Mouse (Mus musculus) neural tube, embryonic 14.5 days (tissue): ENCODE measurements around the gene Fam114a1. TPM values are rescaled to one million over a fixed set of nuclear protein-coding genes. Genes with fewer than 3 reads are reported as not detected.

ENCODE experiments used
- ATAC-seq: fragments of 200-750 bp; cut with Nextera tagmentation; 2 replicates; pipeline ENCODE4 v1.8.0; 2017; ENCODE audit warnings: low read depth, mild to moderate bottlenecking, moderate TSS enrichment, moderate library complexity
- H3K27ac ChIP-seq: fragments of 300-500 bp; sonication (generic); 2 replicates; pipeline ENCODE4 v1.5.1; 2014; ENCODE audit warnings: low read depth, mild to moderate bottlenecking, control low read depth, low read length, moderate library complexity, mixed read lengths
- H3K27me3 ChIP-seq: fragments of 300-500 bp; sonication (generic); 2 replicates; pipeline ENCODE4 v1.6.1; 2014; ENCODE audit warnings: low read length; ENCODE audit not compliant: control insufficient read depth, insufficient read depth
- H3K36me3 ChIP-seq: fragments of 300-500 bp; sonication (generic); 2 replicates; pipeline ENCODE4 v1.6.1; 2014; ENCODE audit warnings: low read length, mixed read lengths; ENCODE audit not compliant: control insufficient read depth, insufficient read depth
- H3K4me1 ChIP-seq: fragments of 300-500 bp; sonication (generic); 2 replicates; pipeline ENCODE4 v1.6.1; 2014; ENCODE audit warnings: low read length; ENCODE audit not compliant: control insufficient read depth, insufficient read depth
- H3K4me2 ChIP-seq: fragments of 300-500 bp; sonication (generic); 2 replicates; pipeline ENCODE4 v1.6.1; 2014; ENCODE audit warnings: mild to moderate bottlenecking, low read depth, low read length, control low read depth
- H3K4me3 ChIP-seq: fragments of 300-500 bp; sonication (generic); 2 replicates; pipeline ENCODE4 v1.5.1; 2014; ENCODE audit warnings: low read depth, low read length, control low read depth, mixed read lengths
- H3K9ac ChIP-seq: fragments of 300-500 bp; sonication (generic); replicated peaks from 2 replicates; pipeline ENCODE4 v1.6.1; 2014; ENCODE audit warnings: low read depth, mild to moderate bottlenecking, control low read depth, low read length, mixed read lengths
- H3K9me3 ChIP-seq: fragments of 300-500 bp; sonication (generic); 2 replicates; pipeline ENCODE4 v1.6.1; 2016; ENCODE audit warnings: low read length; ENCODE audit not compliant: control insufficient read depth
- WGBS: fragments of 180-500 bp; shearing (Covaris S2); extraction: QIAGEN DNeasy Blood & Tissue Kit; methylation state at CpG from one replicate; pipeline ENCODE4 v1.1.7; 2014; 5-methylcytosine and 5-hydroxymethylcytosine counted together
- microRNA counts: library from miRNA; unstranded; fragments of <30 nt; microRNA quantifications from one replicate; lab custom pipeline; 2016
- microRNA-seq: library from miRNA; unstranded; fragments of <30 nt; microRNA quantifications from one replicate; pipeline ENCODE4, GENCODE M21; 2016
- polyA plus RNA-seq: library from polyadenylated mRNA; unstranded; fragments of >200 nt; fragmentation: Nextera tagmentation; extraction: Ambion mirVana; gene quantifications from 2 replicates; pipeline ENCODE4 v1.2.1, GENCODE M21; 2014

Fam114a1 gene
- polyA plus RNA-seq, 1 experiment from 2014 or later: 3.4 TPM

GRCm38 (mm10) chr5:65078081-65078480 is 108.2 kb downstream of the Fam114a1 start:
- no peak overlapping the region for H3K4me2 ChIP-seq
- 98% methylated on average over 4 of the region's 4 CpGs for WGBS
- H3K27ac ChIP-seq: no peak overlapping the region
- H3K9me3 ChIP-seq: no peaks in the 10 kb centered on the region
- H3K9ac ChIP-seq: no peak overlapping the region
- no peaks in the 10 kb centered on the region for H3K27me3 ChIP-seq
- no peaks in the 10 kb centered on the region for H3K36me3 ChIP-seq
- ATAC-seq: no peak
- H3K4me3 ChIP-seq: no peak overlapping the region
- no peaks in the 10 kb centered on the region for H3K4me1 ChIP-seq

- Histone ChIP-seq H3K27ac (no peak overlapping the region), H3K4me2 (no peak overlapping the region), H3K4me1 (no peaks in the 10 kb centered on the region), H3K27me3 (no peaks in the 10 kb centered on the region), H3K9me3 (no peaks in the 10 kb centered on the region), H3K4me3 (no peak overlapping the region), H3K36me3 (no peaks in the 10 kb centered on the region), H3K9ac (no peak overlapping the region)
- ATAC-seq: no peak
- WGBS: 77% methylated on average over 9 of the region's 9 CpGs
Measured at GRCm38 (mm10) chr5:65079881-65080280, 110.0 kb downstream of the Fam114a1 start.

DNA sequence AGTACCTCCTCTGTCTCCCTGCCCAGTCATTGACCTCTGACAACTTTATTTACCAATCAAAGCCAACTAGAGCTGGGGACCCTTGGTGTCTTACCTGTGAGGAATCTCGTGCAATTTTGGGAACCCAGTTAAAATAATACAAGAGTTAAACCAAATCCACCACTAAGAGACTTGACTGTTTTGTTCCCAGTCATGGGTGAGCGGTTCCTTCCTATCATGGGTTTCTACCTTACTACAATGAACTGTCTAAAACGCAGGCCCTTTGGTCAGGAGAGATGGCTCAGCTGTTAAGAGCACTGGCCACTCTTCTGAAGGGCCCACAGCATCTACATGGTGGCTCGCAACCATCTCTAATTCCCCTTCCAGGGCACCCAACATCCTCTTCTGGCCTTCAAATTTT is 112.0 kb downstream of the Fam114a1 start:
- Histone ChIP-seq H3K4me2 (no peak overlapping the region), H3K4me3 (no peak overlapping the region), H3K27ac (no peak overlapping the region), H3K36me3 (no peaks in the 10 kb centered on the region), H3K4me1 (no peaks in the 10 kb centered on the region), H3K27me3 (no peaks in the 10 kb centered on the region), H3K9ac (no peak overlapping the region), H3K9me3 (no peaks in the 10 kb centered on the region)
- 90% methylated on average over 4 of the region's 4 CpGs for WGBS
- no peak for ATAC-seq

- Histone ChIP-seq H3K9me3 (no peaks in the 10 kb centered on the region), H3K4me2 (no peak overlapping the region), H3K9ac (no peak overlapping the region), H3K4me1 (no peaks in the 10 kb centered on the region), H3K36me3 (no peaks in the 10 kb centered on the region), H3K4me3 (no peak overlapping the region), H3K27ac (no peak overlapping the region), H3K27me3 (no peaks in the 10 kb centered on the region)
- ATAC-seq: no peak
- WGBS: 84% methylated on average over 6 of the region's 6 CpGs
Measured at GRCm38 (mm10) chr5:65086522-65086921, 116.7 kb downstream of the Fam114a1 start.

- 83% methylated on average over 3 of the region's 3 CpGs for WGBS
- Histone ChIP-seq H3K4me1 (no peaks in the 10 kb centered on the region), H3K9ac (no peak overlapping the region), H3K27ac (no peak overlapping the region), H3K4me3 (no peak overlapping the region), H3K36me3 (no peaks in the 10 kb centered on the region), H3K27me3 (no peaks in the 10 kb centered on the region), H3K4me2 (no peak overlapping the region), H3K9me3 (no peaks in the 10 kb centered on the region)
- no peak for ATAC-seq
Measured at GRCm38 (mm10) chr5:65089707-65090106, 119.8 kb downstream of the Fam114a1 start.

DNA sequence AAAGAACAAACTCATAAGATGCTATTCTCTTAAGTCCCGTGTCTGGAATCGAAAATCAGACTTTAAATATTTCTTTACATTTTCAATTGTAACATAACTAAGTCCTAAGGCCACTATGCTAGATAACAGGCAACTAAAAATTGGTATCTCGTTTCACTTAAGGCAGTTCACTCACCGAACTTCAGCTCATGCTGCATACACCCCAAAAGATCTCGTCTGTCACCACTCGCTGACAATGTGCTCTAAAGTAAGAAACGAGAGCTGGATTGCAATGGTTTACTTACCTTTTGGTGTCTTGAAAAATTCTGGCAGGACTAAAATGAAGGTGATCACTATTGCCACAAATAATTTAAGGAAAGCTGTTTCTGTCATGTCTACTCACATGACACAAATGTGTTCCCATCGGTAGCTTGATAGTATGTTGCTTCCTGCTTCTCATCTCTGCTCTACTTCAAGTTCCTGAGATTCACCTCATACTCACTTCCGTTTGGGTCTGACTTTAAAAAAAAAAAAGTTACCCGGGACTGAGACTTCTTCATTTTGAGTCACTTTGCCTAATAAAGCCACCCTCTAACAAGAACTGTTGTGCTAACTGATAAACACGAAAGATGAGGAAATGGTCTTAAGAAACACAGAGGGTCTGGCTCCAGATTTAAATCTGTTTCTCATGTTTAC is 121.5 kb downstream of the Fam114a1 start:
- no peak for ATAC-seq
- WGBS: 78% methylated on average over 11 of the region's 11 CpGs
- Histone ChIP-seq H3K9me3 (no peaks in the 10 kb centered on the region), H3K4me3 (no peak overlapping the region), H3K27me3 (no peaks in the 10 kb centered on the region), H3K36me3 (no peaks in the 10 kb centered on the region), H3K27ac (no peak overlapping the region), H3K4me2 (no peak overlapping the region), H3K9ac (no peak overlapping the region), H3K4me1 (no peaks in the 10 kb centered on the region)

MicroRNA genes within 50 kb of the gene (microRNA counts, 519-probe panel; counts per million panel counts)
- microRNA mmu-miR-574-3p (lab: Ali Mortazavi, UCI) (not detected), microRNA mmu-miR-574-5p (lab: Ali Mortazavi, UCI) (not detected)

Small RNA genes within 50 kb of the gene (microRNA-seq; reads per million reads assigned to microRNA genes)
- gene Mir574: 38.4 reads per million, percentile 31 among the genes with 10 or more reads in this experiment

Other genes with a start within 250 kb of the Fam114a1 start
- 15.8 and 20.1 TPM in 2 replicates for gene Klf3, start 166.7 kb upstream of the Fam114a1 start, polyA plus RNA-seq
- gene Tlr1, start 36.5 kb upstream of the Fam114a1 start, polyA plus RNA-seq: 0.11 and 0.61 TPM in 2 replicates
- gene Tlr6, start 10.0 kb upstream of the Fam114a1 start, polyA plus RNA-seq: 0.20 and 0.39 TPM in 2 replicates
- not detected in 2 replicates for gene Tmem156, start 122.1 kb downstream of the Fam114a1 start, polyA plus RNA-seq
- gene Klhl5, start 137.5 kb downstream of the Fam114a1 start, polyA plus RNA-seq: 56.9 and 68.1 TPM in 2 replicates
- gene Wdr19, start 229.6 kb downstream of the Fam114a1 start, polyA plus RNA-seq: 15.4 and 15.6 TPM in 2 replicates